Comparison of ENCODE assay signal across 8 mouse cellular contexts in genomic region chr7:135165155-135165554, GRCm38 (mm10).
DNase-seq lines count a peak whose midpoint lies in the region; ATAC-seq and TF ChIP-seq lines count a peak whose summit lies in the region.

No protein-coding gene starts in this region.

- no peak for TF ChIP-seq POLR2A in liver, adult 2 months (IDR thresholded peaks at IDR 0.05; ENCODE audit: extremely low read depth, insufficient read depth, low read length)

- no peak overlapping the region for H3K4me3 ChIP-seq in midbrain, embryonic 10.5 days
- H3K4me3 ChIP-seq in midbrain, embryonic 15.5 days, result no peak overlapping the region
- H3K4me3 ChIP-seq in forebrain, postnatal 0 days (ENCODE audit: low read depth, low read length), result no peak overlapping the region
- no peak overlapping the region for H3K4me3 ChIP-seq in kidney, embryonic 16.5 days (ENCODE audit: low read length)
- no peak overlapping the region for H3K4me3 ChIP-seq in liver, adult 2 months (ENCODE audit: insufficient read depth, low read depth, low read length)

- no peak overlapping the region for H3K4me2 ChIP-seq in midbrain, embryonic 15.5 days
- H3K4me2 ChIP-seq in forebrain, postnatal 0 days (ENCODE audit: low read depth), result no peak overlapping the region
- no peak overlapping the region for H3K4me2 ChIP-seq in kidney, embryonic 16.5 days (replicated peaks; ENCODE audit: low read depth, low read length)

- H3K9ac ChIP-seq in midbrain, embryonic 15.5 days, result no peak overlapping the region
- no peak overlapping the region for H3K9ac ChIP-seq in forebrain, postnatal 0 days
- no peak overlapping the region for H3K9ac ChIP-seq in kidney, embryonic 16.5 days (replicated peaks; ENCODE audit: low read length)
- no peak overlapping the region for H3K9ac ChIP-seq in liver, adult 2 months (ENCODE audit: low read depth, low read length)

- H3K79me2 ChIP-seq in liver, adult 2 months (ENCODE audit: control insufficient read depth, insufficient read depth, low read length), result no peaks in the 10 kb centered on the region

- no peak overlapping the region for H3K27ac ChIP-seq in midbrain, embryonic 10.5 days (replicated peaks)
- H3K27ac ChIP-seq in midbrain, embryonic 15.5 days, result no peak overlapping the region
- no peak overlapping the region for H3K27ac ChIP-seq in forebrain, postnatal 0 days (ENCODE audit: low read depth, low read length)
- no peak overlapping the region for H3K27ac ChIP-seq in kidney, embryonic 16.5 days (ENCODE audit: low read length)
- H3K27ac ChIP-seq in liver, adult 2 months (replicated peaks; ENCODE audit: insufficient read depth, low read depth, low read length), result no peak overlapping the region

- peaks cover 11% of the 10 kb centered on the region for H3K4me1 ChIP-seq in midbrain, embryonic 10.5 days
- H3K4me1 ChIP-seq in midbrain, embryonic 15.5 days, result no peaks in the 10 kb centered on the region
- no peaks in the 10 kb centered on the region for H3K4me1 ChIP-seq in forebrain, postnatal 0 days (ENCODE audit: insufficient read depth)
- peaks cover 18% of the 10 kb centered on the region for H3K4me1 ChIP-seq in kidney, embryonic 16.5 days (ENCODE audit: insufficient read depth, low read length)
- no peaks in the 10 kb centered on the region for H3K4me1 ChIP-seq in liver, adult 2 months (ENCODE audit: control insufficient read depth, insufficient read depth, low read length)

- H3K36me3 ChIP-seq in midbrain, embryonic 10.5 days, result peaks cover 15% of the 10 kb centered on the region
- no peaks in the 10 kb centered on the region for H3K36me3 ChIP-seq in midbrain, embryonic 15.5 days (replicated peaks)
- no peaks in the 10 kb centered on the region for H3K36me3 ChIP-seq in forebrain, postnatal 0 days (ENCODE audit: insufficient read depth)
- H3K36me3 ChIP-seq in kidney, embryonic 16.5 days (ENCODE audit: insufficient read depth, low read length), result peaks cover 39% of the 10 kb centered on the region
- H3K36me3 ChIP-seq in liver, adult 2 months (ENCODE audit: control insufficient read depth, insufficient read depth, low read length), result peaks cover 8% of the 10 kb centered on the region; the same call in 1 of the 2 replicates

- ATAC-seq in midbrain, embryonic 15.5 days (replicated peaks), result no peak
- 0 out of 2 replicates have a peak, but pooled peaks have one; percentile 32 for ATAC-seq in cerebellum, adult (ENCODE audit: insufficient number of reproducible peaks, low FRiP score, low TSS enrichment)
- no peak for ATAC-seq in forebrain, postnatal 0 days
- ATAC-seq in kidney, embryonic 16.5 days (ENCODE audit: low FRiP score, low TSS enrichment), result peak; percentile 65; the same call in 1 of the 2 replicates

- no peaks in the 10 kb centered on the region for H3K27me3 ChIP-seq in midbrain, embryonic 10.5 days (ENCODE audit: low read depth, poor library complexity, severe bottlenecking)
- no peaks in the 10 kb centered on the region for H3K27me3 ChIP-seq in midbrain, embryonic 15.5 days (replicated peaks)
- H3K27me3 ChIP-seq in forebrain, postnatal 0 days (ENCODE audit: insufficient read depth, low read length), result no peaks in the 10 kb centered on the region
- no peaks in the 10 kb centered on the region for H3K27me3 ChIP-seq in kidney, embryonic 16.5 days (ENCODE audit: insufficient read depth, low read length)
- H3K27me3 ChIP-seq in liver, adult 2 months (ENCODE audit: control insufficient read depth, insufficient read depth, low read length), result no peaks in the 10 kb centered on the region

- TF ChIP-seq CTCF in forebrain, postnatal 0 days (IDR thresholded peaks at IDR 0.05; ENCODE audit: low read depth), result peak; percentile 76
- peak; percentile 71 for TF ChIP-seq CTCF in liver, adult 2 months (IDR thresholded peaks at IDR 0.05; ENCODE audit: low read depth, low read length)

- 33% methylated on average over 3 of the region's 3 CpGs for WGBS in midbrain, embryonic 10.5 days
- 46% methylated on average over 3 of the region's 3 CpGs for WGBS in midbrain, embryonic 15.5 days
- 44% methylated on average over 3 of the region's 3 CpGs for WGBS in forebrain, postnatal 0 days
- WGBS in kidney, embryonic 16.5 days, result 30% methylated on average over 3 of the region's 3 CpGs
- WGBS in liver, adult 2 months, result 53% methylated on average over 3 of the region's 3 CpGs

- DNase-seq in midbrain, embryonic 10.5 days (ENCODE audit: low spot score), result peak; percentile 45
- DNase-seq in forebrain, postnatal 0 days, result peak; percentile 39
- peak; percentile 26 for DNase-seq in liver, adult 2 months (ENCODE audit: extremely low read depth, low read depth, low spot score)
- DNase-seq in retina, postnatal 1 day, result peak; percentile 71
- no peak for DNase-seq in spleen, postnatal 36 days (ENCODE audit: low spot score in 2 of 2)

- no peaks in the 10 kb centered on the region for H3K9me3 ChIP-seq in midbrain, embryonic 10.5 days (replicated peaks)
- H3K9me3 ChIP-seq in midbrain, embryonic 15.5 days, result no peaks in the 10 kb centered on the region
- no peaks in the 10 kb centered on the region for H3K9me3 ChIP-seq in forebrain, postnatal 0 days (ENCODE audit: low read length)
- H3K9me3 ChIP-seq in kidney, embryonic 16.5 days (ENCODE audit: low read length), result no peaks in the 10 kb centered on the region

Comparison
In these comparisons a context has a peak if more than half of its experiments do, and no peak if none do; other contexts are left out.
1. DNase-seq: peak in midbrain, embryonic 10.5 days (single experiment), forebrain, postnatal 0 days (single experiment), liver, adult 2 months (single experiment) and retina, postnatal 1 day (single experiment); none in spleen, postnatal 36 days (0 of 2).
2. ATAC-seq: peak in cerebellum, adult (single experiment) and kidney, embryonic 16.5 days (single experiment); none in midbrain, embryonic 15.5 days (single experiment) and forebrain, postnatal 0 days (single experiment).